Mouse (Mus musculus) intestine, embryonic 14.5 days (tissue): ENCODE measurements around the gene Casp7. TPM values are rescaled to one million over a fixed set of nuclear protein-coding genes. Genes with fewer than 3 reads are reported as not detected.
A peak's percentile ranks its signal among the peaks of the same experiment; 100 is the strongest.

Experiments
- ATAC-seq: fragments of 200-750 bp; cut with Nextera tagmentation; replicated peaks from 2 replicates; pipeline ENCODE4 v1.8.0; 2017; ENCODE audit warnings: low read depth, moderate number of reproducible peaks, moderate TSS enrichment, moderate library complexity; ENCODE audit not compliant: low FRiP score, low TSS enrichment
- DNase-seq: peaks from one replicate; pipeline ENCODE4 v3.0.0-alpha.2; 2018; ENCODE audit warnings: low spot score
- H3K27ac ChIP-seq: fragments of 300-500 bp; sonication (generic); 2 replicates; pipeline ENCODE4 v1.5.1; 2014; ENCODE audit warnings: low read depth, mild to moderate bottlenecking, control low read depth
- H3K27me3 ChIP-seq: fragments of 300-500 bp; sonication (generic); replicated peaks from 2 replicates; pipeline ENCODE4 v1.6.1; 2014; ENCODE audit warnings: low read length, control low read depth; ENCODE audit not compliant: control insufficient read depth, insufficient read depth
- H3K36me3 ChIP-seq: fragments of 300-500 bp; sonication (generic); 2 replicates; pipeline ENCODE4 v1.6.1; 2014; ENCODE audit warnings: low read length, control low read depth; ENCODE audit not compliant: control insufficient read depth, insufficient read depth
- H3K4me1 ChIP-seq: fragments of 300-500 bp; sonication (generic); replicated peaks from 2 replicates; pipeline ENCODE4 v1.6.1; 2014; ENCODE audit warnings: low read length, control low read depth, mixed read lengths; ENCODE audit not compliant: control insufficient read depth, insufficient read depth
- H3K4me2 ChIP-seq: fragments of 300-500 bp; sonication (generic); 2 replicates; pipeline ENCODE4 v1.6.1; 2014; ENCODE audit warnings: low read length
- H3K4me3 ChIP-seq: fragments of 300-500 bp; sonication (generic); 2 replicates; pipeline ENCODE4 v1.5.1; 2014; ENCODE audit warnings: low read depth, low read length, control low read depth, mixed read lengths
- H3K9ac ChIP-seq: fragments of 300-500 bp; sonication (generic); 2 replicates; pipeline ENCODE4 v1.6.1; 2014; ENCODE audit warnings: mild to moderate bottlenecking, low read length
- H3K9me3 ChIP-seq: fragments of 300-500 bp; sonication (generic); 2 replicates; pipeline ENCODE4 v1.6.1; 2016; ENCODE audit warnings: low read length, control low read depth; ENCODE audit not compliant: control insufficient read depth
- WGBS: fragments of 180-500 bp; shearing (Covaris S2); extraction: QIAGEN DNeasy Blood & Tissue Kit; methylation state at CpG from one replicate; pipeline ENCODE4 v1.1.7; 2014; 5-methylcytosine and 5-hydroxymethylcytosine counted together
- polyA plus RNA-seq: library from polyadenylated mRNA; unstranded; fragments of >200 nt; fragmentation: Nextera tagmentation; extraction: Ambion mirVana; gene quantifications from 2 replicates; pipeline ENCODE4 v1.2.1, GENCODE M21; 2014

The Casp7 gene
- polyA plus RNA-seq, 1 experiment from 2014 or later = 27.1 TPM

DNA sequence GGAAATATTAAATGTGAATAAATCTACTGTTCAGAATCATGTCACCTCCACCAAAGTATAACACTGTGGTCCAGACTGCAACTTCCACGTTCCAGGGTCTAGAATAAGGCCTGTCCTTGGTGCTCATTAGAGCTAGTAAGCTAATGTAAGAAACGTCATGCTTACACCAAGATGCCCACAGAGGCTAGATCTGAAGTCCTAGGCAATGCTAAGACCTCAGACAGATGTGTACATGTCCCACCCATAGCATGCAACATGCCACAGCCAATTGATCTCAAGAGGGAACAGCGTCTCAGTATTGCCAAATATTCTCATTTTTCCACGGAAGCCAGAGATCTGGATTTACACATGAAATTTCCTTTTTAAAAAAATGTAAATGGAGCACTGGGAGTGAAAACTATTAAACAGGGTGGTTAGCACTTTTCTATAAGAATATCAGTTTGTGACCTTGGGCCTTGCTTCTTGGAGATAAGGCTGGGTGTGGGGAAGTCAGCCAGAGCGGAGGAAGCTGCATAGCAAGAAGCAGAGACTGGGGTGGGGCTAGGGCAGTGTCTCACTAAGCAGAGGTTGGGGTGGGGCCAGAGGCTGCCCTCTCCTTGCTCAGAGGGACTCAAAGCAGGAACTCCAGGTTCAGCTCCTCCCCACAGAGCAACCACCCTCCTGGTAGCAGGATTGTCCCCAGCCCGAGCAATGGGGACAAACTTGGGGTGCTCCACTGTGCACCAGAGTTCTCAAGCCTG is 5.5 kb upstream of the Casp7 start:
- Histone ChIP-seq H3K27ac (no peak overlapping the region), H3K36me3 (no peaks in the 10 kb centered on the region), H3K4me2 (no peak overlapping the region), H3K9ac (no peak overlapping the region), H3K9me3 (no peaks in the 10 kb centered on the region), H3K4me1 (no peaks in the 10 kb centered on the region), H3K27me3 (no peaks in the 10 kb centered on the region), H3K4me3 (no peak overlapping the region)
- 77% methylated on average over 6 of the region's 6 CpGs for WGBS
- DNase-seq (no peak), ATAC-seq (peak; percentile 86)

DNA sequence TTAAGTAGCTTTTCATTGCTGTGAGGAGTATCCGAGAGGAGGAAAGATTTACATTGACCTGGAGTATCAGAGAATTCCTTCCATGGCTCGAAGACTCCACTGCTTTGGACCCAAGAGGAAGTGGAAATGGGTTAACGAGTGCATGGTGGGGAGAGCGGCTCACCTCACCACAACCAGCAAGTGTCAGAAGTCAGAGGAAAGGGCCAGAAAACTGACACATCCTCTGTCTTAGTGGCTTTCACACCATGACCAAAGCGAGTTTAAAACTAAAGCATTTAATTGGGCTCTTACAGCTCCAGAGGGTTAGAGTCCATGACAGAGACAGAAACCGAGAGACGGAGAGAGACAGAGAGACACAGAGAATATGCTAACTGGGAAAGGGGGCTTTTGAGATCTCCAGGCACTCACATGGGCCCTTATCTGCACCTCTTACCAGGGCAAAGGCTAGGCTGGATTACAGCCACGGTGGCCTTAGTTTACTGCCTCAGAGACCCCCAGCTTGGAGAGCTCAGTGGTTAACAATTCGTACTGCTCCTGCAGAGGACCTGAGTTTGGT is 3.5 kb upstream of the Casp7 start:
- ATAC-seq = no peak
- no peak overlapping the region for H3K4me2 ChIP-seq
- no peaks in the 10 kb centered on the region for H3K9me3 ChIP-seq
- 81% methylated on average over 9 of the region's 9 CpGs for WGBS
- peaks cover 5% of the 10 kb centered on the region; the same call in 1 of the 2 replicates for H3K4me1 ChIP-seq
- no peak overlapping the region for H3K4me3 ChIP-seq
- H3K27ac ChIP-seq = no peak overlapping the region
- no peaks in the 10 kb centered on the region for H3K36me3 ChIP-seq
- no peak for DNase-seq
- no peak overlapping the region for H3K9ac ChIP-seq
- no peaks in the 10 kb centered on the region for H3K27me3 ChIP-seq

DNA sequence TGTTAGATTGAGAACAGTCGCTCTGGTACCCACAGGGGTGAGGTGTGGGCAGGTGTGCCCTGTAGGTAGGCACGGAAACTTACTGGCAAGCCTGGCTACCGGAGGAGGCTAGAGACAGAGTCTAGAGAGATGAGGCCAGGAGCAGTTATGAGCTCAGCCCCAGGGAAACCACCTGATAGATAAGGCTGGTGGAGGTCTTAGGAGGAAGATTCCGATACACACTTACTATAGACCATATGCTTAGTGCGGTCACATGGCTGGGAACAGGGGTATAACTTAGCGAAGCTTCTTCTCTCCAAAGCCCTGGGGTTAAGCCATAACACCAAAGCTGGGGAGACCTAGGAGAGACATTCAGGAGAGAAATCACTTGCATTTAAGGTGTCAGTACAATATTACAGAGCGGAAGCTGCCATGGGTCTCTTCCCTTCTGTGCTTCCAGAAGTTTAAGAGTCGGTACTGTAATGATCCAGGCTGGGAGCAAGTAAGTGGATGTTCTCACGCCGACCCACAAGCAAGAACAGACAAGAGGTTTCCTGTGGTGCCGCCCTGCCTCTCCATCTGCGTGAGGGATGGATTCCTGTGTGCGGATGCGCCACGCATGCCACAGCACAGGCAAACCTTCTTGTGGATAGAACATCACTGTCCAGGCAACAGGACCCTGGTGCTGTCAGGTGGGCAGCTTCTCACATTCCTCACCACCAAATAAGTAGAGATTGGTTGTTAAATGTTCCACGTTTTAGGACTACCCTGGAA is 1.6 kb upstream of the Casp7 start:
- Histone ChIP-seq H3K4me2 (no peak overlapping the region), H3K4me3 (no peak overlapping the region), H3K9ac (no peak overlapping the region), H3K27me3 (no peaks in the 10 kb centered on the region), H3K27ac (no peak overlapping the region), H3K4me1 (peaks cover 5% of the 10 kb centered on the region; the same call in 1 of the 2 replicates), H3K36me3 (no peaks in the 10 kb centered on the region), H3K9me3 (no peaks in the 10 kb centered on the region)
- DNase-seq = no peak
- 84% methylated on average over 16 of the region's 16 CpGs for WGBS
- no peak for ATAC-seq

DNA sequence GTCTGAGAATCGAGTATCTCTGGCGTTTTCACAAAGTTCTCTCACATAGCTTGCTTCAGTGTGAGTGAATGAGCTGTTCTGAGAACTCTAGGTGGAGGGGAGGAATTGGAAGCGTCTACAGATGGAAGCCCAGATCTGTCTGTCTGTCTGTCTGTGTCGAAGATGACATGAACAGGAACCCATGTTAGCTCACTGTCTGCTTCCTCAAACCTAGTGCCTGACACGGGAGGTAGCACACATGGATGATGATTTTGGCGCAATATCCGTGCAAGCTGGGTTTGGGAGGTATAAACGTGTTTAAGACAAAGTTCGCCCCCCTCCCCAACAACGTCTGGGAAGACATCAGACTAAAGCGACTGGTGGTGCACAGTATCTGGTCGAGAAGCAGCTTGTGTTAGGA is 702 bp upstream of the Casp7 start:
- no peaks in the 10 kb centered on the region for H3K27me3 ChIP-seq
- H3K4me2 ChIP-seq = peak overlapping the region; percentile 91
- H3K4me3 ChIP-seq = peak overlapping the region; percentile 56; the same call in 1 of the 2 replicates
- no peak overlapping the region for H3K27ac ChIP-seq
- DNase-seq (no peak), ATAC-seq (no peak)
- H3K9ac ChIP-seq = peak overlapping the region; percentile 86
- H3K9me3 ChIP-seq = no peaks in the 10 kb centered on the region
- peaks cover 5% of the 10 kb centered on the region; the same call in 1 of the 2 replicates for H3K4me1 ChIP-seq
- 43% methylated on average over 12 of the region's 12 CpGs for WGBS
- no peaks in the 10 kb centered on the region for H3K36me3 ChIP-seq

DNA sequence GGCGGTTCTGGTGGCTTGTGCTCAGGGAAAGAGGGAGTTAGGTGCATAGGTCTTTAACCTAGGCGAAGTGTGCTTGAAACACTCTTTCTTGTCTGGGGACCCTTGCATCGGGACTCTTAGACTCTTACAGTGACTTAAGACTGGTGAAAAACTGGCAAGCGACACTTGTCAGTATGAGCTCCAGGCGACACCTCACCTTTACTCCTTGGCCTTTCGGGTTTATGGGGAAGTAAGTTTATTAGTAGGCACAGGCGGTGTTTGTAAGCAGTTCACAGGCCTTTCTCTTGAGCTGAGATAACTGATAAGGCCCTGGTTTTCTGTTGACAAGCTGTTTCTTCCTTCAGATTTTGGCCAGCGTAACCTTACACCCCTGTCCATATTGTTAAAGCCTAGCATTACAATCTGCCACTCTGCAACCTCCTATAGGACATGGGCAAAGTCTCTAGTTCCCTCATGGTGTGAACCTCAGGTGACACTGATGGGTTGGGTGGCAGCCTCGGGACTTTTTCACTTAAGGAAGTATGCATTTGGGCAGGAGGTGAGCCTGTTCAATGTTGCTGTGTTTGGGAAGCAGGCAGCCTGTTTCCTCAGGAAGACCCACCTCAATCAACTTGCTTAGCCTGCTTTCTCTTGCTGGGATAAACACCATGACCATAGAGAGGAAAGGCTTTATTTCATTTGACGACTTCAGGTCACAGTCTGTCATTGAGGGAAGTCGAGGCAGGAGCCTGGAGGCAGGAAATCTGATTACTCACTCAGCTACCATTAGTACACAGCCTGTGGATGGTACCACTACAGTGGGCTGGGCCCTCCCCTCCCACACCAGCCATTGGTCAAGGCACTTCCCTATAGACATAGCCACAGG is 966 bp downstream of the Casp7 start:
- WGBS = 45% methylated on average over 11 of the region's 11 CpGs
- no peak for ATAC-seq

DNA sequence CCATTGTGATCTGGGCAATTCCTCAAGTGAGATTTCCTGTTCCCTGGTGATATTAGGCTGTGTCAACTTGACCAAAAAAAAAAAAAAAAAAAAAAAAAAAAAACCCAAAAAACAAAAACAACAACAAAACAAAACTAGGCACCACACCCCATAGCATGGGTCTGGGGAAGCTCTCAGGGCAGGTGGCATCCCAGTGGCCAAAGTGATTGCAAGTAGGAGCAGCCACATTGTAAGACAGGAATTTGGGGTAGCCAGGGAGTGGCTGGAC is 1.5 kb downstream of the Casp7 start:
- no peak overlapping the region for H3K4me2 ChIP-seq
- no peak for ATAC-seq

More for the DNA sequence above, 966 bp downstream of the Casp7 start:
- Histone ChIP-seq H3K9ac (peak overlapping the region; percentile 86), H3K4me1 (peaks cover 5% of the 10 kb centered on the region; the same call in 1 of the 2 replicates), H3K4me2 (peak overlapping the region; percentile 91), H3K27ac (peak overlapping the region; percentile 87; the same call in 1 of the 2 replicates), H3K4me3 (peak overlapping the region; percentile 56), H3K9me3 (no peaks in the 10 kb centered on the region), H3K27me3 (no peaks in the 10 kb centered on the region), H3K36me3 (no peaks in the 10 kb centered on the region)
- DNase-seq = no peak

DNA sequence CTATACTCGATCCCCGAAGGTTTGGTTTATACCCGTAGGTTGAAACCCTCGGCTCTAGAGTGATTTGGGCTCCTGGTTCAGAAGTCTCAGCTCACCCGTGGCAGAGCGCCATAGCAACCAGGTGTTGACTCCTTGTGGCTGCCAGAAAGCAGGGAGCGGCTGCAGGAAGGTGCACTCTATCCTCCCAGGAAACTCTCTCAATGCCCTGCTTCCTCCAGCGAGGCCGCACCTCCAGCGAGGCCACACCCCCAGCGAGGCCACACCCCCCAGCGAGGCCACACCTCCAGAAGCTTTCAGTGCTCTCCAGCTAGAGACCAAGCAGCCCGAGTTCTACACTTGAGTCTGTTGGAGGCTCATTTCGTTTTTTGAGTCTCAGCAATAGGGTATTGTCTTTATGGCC is 3.3 kb downstream of the Casp7 start:
- WGBS = 47% methylated on average over 14 of the region's 14 CpGs

More for the DNA sequence above, 1.5 kb downstream of the Casp7 start:
- H3K36me3 ChIP-seq = no peaks in the 10 kb centered on the region
- H3K27ac ChIP-seq = no peak overlapping the region
- DNase-seq = no peak
- no peak overlapping the region for H3K9ac ChIP-seq
- no peak overlapping the region for H3K4me3 ChIP-seq
- peaks cover 5% of the 10 kb centered on the region; the same call in 1 of the 2 replicates for H3K4me1 ChIP-seq
- H3K27me3 ChIP-seq = no peaks in the 10 kb centered on the region
- H3K9me3 ChIP-seq = no peaks in the 10 kb centered on the region

DNA sequence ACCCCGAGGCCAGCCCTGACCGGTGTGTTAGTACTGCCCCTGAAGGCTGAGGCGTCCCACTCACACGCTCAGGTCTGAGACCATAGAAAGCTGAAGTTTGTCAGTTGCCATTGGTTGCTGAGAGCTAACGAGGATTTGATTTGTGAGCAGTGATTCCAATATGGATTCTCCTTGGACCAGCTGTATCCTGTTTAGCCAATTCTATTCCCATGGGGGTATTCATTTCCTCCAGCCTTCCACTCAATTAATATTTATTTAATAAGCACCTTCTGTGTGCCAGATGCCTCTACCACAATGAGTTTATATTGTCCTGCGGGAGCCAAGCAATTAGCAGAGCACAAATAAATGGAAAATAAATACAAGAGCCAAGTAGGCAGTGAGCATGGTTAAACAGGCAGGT is 4.9 kb downstream of the Casp7 start:
- peaks cover 13% of the 10 kb centered on the region for H3K36me3 ChIP-seq
- no peak overlapping the region for H3K4me2 ChIP-seq
- no peak overlapping the region for H3K27ac ChIP-seq
- 80% methylated on average over 6 of the region's 6 CpGs for WGBS
- no peak for DNase-seq
- H3K9ac ChIP-seq = no peak overlapping the region
- no peaks in the 10 kb centered on the region for H3K27me3 ChIP-seq
- peaks cover 5% of the 10 kb centered on the region; the same call in 1 of the 2 replicates for H3K4me1 ChIP-seq
- H3K9me3 ChIP-seq = no peaks in the 10 kb centered on the region
- ATAC-seq = no peak
- H3K4me3 ChIP-seq = no peak overlapping the region

More for the DNA sequence above, 3.3 kb downstream of the Casp7 start:
- ATAC-seq (no peak), DNase-seq (peak; percentile 75)
- peaks cover 5% of the 10 kb centered on the region; the same call in 1 of the 2 replicates for H3K4me1 ChIP-seq
- H3K9ac ChIP-seq = no peak overlapping the region
- no peak overlapping the region for H3K4me2 ChIP-seq
- H3K27me3 ChIP-seq = no peaks in the 10 kb centered on the region
- H3K4me3 ChIP-seq = no peak overlapping the region
- no peak overlapping the region for H3K27ac ChIP-seq
- no peaks in the 10 kb centered on the region for H3K9me3 ChIP-seq
- peaks cover 12% of the 10 kb centered on the region for H3K36me3 ChIP-seq
